Mouse (Mus musculus): ENCODE measurements at regions not wholly inside any gene's neighbourhood (a gene's known extent, or its start where the extent isn't known, plus 50 kb on each side); places are given as distances from the start of the nearest gene placed in this dataset.

- Histone ChIP-seq H3K27me3 (replicated peaks) (no peaks in the 10 kb centered on the region), H3K4me3 (replicated peaks) (no peak overlapping the region), H3K36me3 (no peaks in the 10 kb centered on the region), H3K4me2 (no peak overlapping the region), H3K9ac (replicated peaks) (no peak overlapping the region), H3K27ac (replicated peaks) (no peak overlapping the region), H3K9me3 (replicated peaks) (no peaks in the 10 kb centered on the region), H3K4me1 (peaks cover 23% of the 10 kb centered on the region)
- 74% methylated on average over 9 of the region's 9 CpGs for WGBS
- no peak for ATAC-seq (ENCODE audit: low FRiP score)
Observed at GRCm38 (mm10) chr6:31097254-31097653, 138.4 kb upstream of the Klf14 start.

DNA sequence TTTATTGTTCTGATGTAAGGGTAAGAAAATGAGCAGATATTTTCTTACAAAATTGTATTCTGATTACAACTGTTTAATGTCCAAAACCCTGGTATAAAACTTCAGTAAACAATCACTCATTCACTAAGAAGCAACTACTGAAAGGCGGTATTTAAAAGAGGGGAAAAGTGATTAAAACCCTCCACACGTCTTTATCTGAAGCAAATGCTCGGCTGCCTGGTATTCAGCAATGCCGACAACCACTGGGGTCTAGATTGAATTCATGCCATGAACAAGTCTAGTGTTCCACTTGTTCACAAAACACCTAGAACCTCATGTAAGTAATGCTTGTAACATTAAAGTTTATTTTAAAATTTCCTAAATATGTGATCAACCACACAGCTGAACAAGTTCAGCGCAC lies 139.2 kb upstream of the Klf14 start:
- H3K4me3 ChIP-seq (replicated peaks), result no peak overlapping the region
- no peaks in the 10 kb centered on the region for H3K36me3 ChIP-seq
- no peak for ATAC-seq (ENCODE audit: low FRiP score)
- 67% methylated on average over 5 of the region's 5 CpGs for WGBS
- no peak overlapping the region for H3K9ac ChIP-seq (replicated peaks)
- H3K27me3 ChIP-seq (replicated peaks), result no peaks in the 10 kb centered on the region
- H3K4me1 ChIP-seq, result peaks cover 23% of the 10 kb centered on the region
- no peaks in the 10 kb centered on the region for H3K9me3 ChIP-seq (replicated peaks)
- H3K27ac ChIP-seq (replicated peaks), result no peak overlapping the region
- no peak overlapping the region for H3K4me2 ChIP-seq

DNA sequence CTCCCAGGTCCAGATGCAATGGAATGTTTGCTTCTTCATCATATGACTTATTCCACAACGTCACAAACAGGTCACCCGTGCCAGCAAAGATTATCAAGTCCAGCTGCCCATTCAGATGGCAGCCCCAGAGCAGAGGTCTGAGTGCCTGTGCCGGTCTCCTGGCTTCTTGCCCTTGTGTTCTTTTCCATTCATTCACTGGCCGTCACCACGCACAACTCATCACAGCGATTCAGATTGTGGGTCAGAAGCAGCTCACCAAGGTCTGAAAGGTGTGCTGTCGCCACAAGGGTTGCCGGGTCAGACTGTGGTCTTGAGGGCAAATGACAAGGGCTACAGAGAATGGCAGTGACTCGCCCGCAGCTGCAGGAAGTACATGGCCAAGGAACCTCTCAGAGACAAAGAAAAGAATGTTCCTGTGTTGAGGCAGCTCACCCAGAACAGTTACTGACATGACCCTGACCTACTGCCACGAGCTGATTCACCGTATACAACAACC lies 141.3 kb upstream of the Klf14 start:
- Histone ChIP-seq H3K4me1 (peaks cover 23% of the 10 kb centered on the region), H3K9me3 (replicated peaks) (no peaks in the 10 kb centered on the region), H3K27me3 (replicated peaks) (no peaks in the 10 kb centered on the region), H3K27ac (replicated peaks) (no peak overlapping the region), H3K9ac (replicated peaks) (no peak overlapping the region), H3K4me2 (no peak overlapping the region), H3K36me3 (no peaks in the 10 kb centered on the region), H3K4me3 (replicated peaks) (no peak overlapping the region)
- ATAC-seq (ENCODE audit: low FRiP score), result no peak
- WGBS, result 70% methylated on average over 12 of the region's 12 CpGs

GRCm38 (mm10) chr6:31100749-31101148 lies 141.9 kb upstream of the Klf14 start:
- Histone ChIP-seq H3K27me3 (replicated peaks) (no peaks in the 10 kb centered on the region), H3K4me1 (peaks cover 23% of the 10 kb centered on the region), H3K27ac (replicated peaks) (no peak overlapping the region), H3K4me2 (no peak overlapping the region), H3K9me3 (replicated peaks) (no peaks in the 10 kb centered on the region), H3K9ac (replicated peaks) (no peak overlapping the region), H3K36me3 (no peaks in the 10 kb centered on the region), H3K4me3 (replicated peaks) (no peak overlapping the region)
- 52% methylated on average over 5 of the region's 5 CpGs for WGBS
- no peak for ATAC-seq (ENCODE audit: low FRiP score)

DNA sequence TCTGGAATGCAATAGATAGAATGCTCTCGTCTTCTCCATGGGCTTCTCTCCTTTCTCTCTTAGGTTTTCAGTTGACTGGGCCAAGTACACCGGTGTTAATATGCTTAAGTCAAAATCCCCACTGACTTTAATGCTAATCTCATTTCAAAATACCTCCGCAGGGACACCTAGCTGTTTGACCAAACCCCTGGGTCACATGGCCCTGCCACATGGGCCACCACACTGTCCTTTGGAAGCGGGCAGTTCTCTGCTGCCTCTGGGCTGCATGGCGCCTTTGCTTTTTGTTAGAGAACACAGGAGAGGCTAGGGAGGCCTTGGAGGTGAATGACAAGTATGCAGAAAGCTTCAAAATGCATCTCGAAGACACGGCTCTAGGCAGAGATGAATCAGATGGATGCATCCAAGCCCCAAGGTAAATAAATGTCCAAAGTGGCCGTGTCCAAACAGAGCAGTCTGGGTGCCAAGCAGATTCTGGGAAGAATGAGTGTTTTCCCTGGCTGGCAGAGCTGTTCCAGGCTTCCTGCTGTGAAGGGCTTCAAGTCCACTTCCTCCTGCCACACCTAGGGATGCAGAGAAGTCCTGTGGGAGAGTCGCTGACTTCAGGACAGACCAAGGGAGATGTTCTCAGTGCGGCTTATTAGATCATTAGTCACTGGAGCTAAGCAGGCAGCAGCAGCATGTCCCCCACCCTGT lies 147.4 kb upstream of the Klf14 start:
- ATAC-seq (ENCODE audit: low FRiP score), result no peak

DNA sequence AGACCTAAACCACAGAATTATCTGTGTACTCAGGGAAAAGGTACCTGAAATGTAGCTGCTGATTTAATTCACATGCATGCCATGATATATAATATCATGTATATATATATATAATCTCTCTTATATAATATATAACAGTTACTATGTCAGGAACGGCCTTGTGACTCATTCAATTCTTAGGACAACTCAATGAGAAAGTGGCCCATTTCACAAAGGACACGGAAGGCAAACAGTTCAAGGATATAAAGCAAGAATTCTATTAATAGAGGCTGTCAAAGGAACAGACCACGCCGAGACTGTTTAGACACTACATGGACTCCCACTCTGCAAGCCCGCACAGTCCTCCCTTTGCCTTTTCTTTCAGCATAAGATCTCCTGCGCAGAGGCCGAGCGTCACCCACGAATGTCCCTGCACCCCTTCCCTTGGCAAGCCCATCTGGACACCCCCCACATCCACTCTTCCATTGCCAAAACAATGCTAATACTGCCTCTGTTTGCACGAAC lies 148.0 kb upstream of the Klf14 start:
- H3K4me2 ChIP-seq, result no peak overlapping the region
- H3K4me1 ChIP-seq, result no peaks in the 10 kb centered on the region
- no peaks in the 10 kb centered on the region for H3K36me3 ChIP-seq
- no peak overlapping the region for H3K4me3 ChIP-seq (replicated peaks)
- no peak overlapping the region for H3K27ac ChIP-seq (replicated peaks)
- no peak for ATAC-seq (ENCODE audit: low FRiP score)
- H3K9ac ChIP-seq (replicated peaks), result no peak overlapping the region
- H3K9me3 ChIP-seq (replicated peaks), result 0 out of 2 replicates have a peak, but pooled peaks cover 4% of the 10 kb centered on the region
- no peaks in the 10 kb centered on the region for H3K27me3 ChIP-seq (replicated peaks)
- WGBS, result 87% methylated on average over 10 of the region's 10 CpGs

More for the DNA sequence above, 147.4 kb upstream of the Klf14 start:
- H3K36me3 ChIP-seq, result no peaks in the 10 kb centered on the region
- H3K27ac ChIP-seq (replicated peaks), result no peak overlapping the region
- 0 out of 2 replicates have a peak, but pooled peaks cover 4% of the 10 kb centered on the region for H3K9me3 ChIP-seq (replicated peaks)
- H3K9ac ChIP-seq (replicated peaks), result no peak overlapping the region
- H3K4me1 ChIP-seq, result no peaks in the 10 kb centered on the region
- no peak overlapping the region for H3K4me2 ChIP-seq
- no peaks in the 10 kb centered on the region for H3K27me3 ChIP-seq (replicated peaks)
- WGBS, result 81% methylated on average over 10 of the region's 10 CpGs
- H3K4me3 ChIP-seq (replicated peaks), result no peak overlapping the region

DNA sequence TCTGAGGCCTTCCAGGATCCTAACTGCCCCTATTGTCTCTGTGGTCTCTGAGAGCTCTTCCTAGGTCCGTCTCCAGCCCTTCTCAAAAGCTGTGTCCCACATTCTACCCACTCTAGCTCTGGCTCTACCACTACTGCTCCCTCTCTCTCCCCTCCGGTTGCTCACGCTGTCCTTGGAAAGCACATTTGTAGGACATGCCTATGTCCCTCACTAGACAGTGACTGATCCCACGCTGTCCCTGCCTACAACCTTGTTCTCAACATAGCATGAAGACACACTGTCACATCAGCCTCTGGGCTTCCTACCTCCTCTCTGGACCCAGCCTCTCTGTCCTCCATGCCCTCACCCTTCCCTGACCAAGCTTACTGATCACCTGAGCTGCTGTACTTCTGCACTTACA lies 148.5 kb upstream of the Klf14 start:
- ATAC-seq (ENCODE audit: low FRiP score), result no peak
- H3K27me3 ChIP-seq (replicated peaks), result no peaks in the 10 kb centered on the region
- 90% methylated on average over 4 of the region's 4 CpGs for WGBS
- H3K4me1 ChIP-seq, result no peaks in the 10 kb centered on the region
- H3K27ac ChIP-seq (replicated peaks), result no peak overlapping the region
- no peaks in the 10 kb centered on the region for H3K36me3 ChIP-seq
- H3K9ac ChIP-seq (replicated peaks), result no peak overlapping the region
- H3K9me3 ChIP-seq (replicated peaks), result 0 out of 2 replicates have a peak, but pooled peaks cover 4% of the 10 kb centered on the region
- no peak overlapping the region for H3K4me3 ChIP-seq (replicated peaks)
- H3K4me2 ChIP-seq, result no peak overlapping the region

DNA sequence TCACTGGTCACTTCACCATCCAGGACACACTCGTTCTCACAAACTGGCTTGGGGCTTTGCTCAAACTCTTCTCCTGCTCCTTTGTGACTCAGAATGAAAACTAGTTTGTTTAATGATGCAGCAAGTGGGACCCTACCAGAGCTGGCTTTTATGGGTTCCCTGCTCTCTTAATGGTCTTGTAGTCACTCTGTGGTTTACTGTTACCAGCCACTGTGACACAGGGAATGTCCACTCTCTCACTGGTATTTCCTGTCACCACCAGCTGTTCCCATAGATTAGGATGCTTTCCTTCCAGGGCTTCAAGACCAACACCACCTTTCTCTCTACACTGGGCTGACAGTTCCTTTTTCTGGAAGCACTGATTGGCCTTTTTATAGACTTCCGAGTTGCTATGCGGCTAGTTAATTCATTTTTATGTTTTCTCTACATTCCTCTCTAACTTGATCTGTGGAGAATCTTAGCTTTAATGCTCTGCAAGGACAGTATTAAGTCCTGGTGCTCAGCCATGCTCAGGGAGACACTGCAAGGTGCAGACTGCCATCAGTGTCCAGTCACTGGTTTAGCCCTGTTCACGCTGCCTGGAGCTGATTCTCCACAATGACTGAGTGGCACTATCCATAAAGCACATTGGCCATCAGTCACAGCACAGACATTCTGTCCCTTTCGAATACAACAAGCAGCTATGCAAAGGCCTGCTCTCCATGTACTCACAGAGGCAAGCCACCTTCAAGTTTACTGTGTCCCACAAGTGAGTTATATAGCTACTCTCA lies 149.2 kb upstream of the Klf14 start:
- Histone ChIP-seq H3K27me3 (replicated peaks) (no peaks in the 10 kb centered on the region), H3K36me3 (no peaks in the 10 kb centered on the region), H3K9me3 (replicated peaks) (0 out of 2 replicates have a peak, but pooled peaks cover 4% of the 10 kb centered on the region), H3K9ac (replicated peaks) (no peak overlapping the region), H3K4me2 (no peak overlapping the region), H3K27ac (replicated peaks) (no peak overlapping the region), H3K4me3 (replicated peaks) (no peak overlapping the region), H3K4me1 (no peaks in the 10 kb centered on the region)
- WGBS, result 74% methylated on average over 5 of the region's 5 CpGs
- ATAC-seq (ENCODE audit: low FRiP score), result no peak

- no peaks in the 10 kb centered on the region for H3K27me3 ChIP-seq (replicated peaks)
Observed at GRCm38 (mm10) chr6:31109604-31110003, 150.7 kb upstream of the Klf14 start.

DNA sequence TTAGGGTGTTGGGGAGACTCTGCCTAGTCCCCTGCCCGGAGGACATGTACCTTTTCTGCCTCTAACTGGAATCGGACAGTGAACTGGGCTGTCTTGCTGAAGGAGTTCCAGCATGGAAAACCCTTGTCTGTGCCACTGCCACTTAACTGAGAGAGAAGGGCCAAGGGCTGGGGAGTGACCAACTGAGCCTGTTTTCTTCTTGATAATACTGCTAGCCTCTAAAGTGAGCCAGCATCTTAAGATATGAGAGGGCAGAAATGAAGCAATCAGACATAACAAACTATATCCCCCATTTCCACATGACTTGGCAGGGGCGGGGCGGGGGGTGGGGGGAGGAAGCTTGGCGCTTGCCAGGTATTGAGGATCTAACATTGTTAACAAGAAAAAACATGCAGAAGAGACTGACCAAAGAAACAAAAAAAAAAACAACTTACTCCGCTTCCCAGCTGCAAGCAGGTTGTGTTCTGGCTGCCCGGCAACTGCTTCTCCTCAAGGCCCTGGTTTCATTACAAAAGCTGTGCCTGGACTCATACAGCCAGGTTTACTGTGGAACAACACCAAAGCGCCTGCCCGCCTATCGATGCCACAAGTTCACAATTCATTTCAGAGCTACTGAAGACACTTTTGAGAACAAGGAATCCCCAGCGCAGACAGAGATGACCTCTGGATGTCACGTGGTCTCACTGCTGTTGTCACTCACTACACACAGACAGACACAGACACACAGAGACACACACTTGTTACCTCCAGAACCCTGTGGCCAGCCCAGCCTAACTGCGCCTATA lies 153.6 kb upstream of the Klf14 start:
- Histone ChIP-seq H3K9me3 (replicated peaks) (0 out of 2 replicates have a peak, but pooled peaks cover 4% of the 10 kb centered on the region), H3K36me3 (no peaks in the 10 kb centered on the region), H3K4me1 (peaks cover 4% of the 10 kb centered on the region; the same call in 1 of the 2 replicates), H3K4me2 (no peak overlapping the region), H3K4me3 (replicated peaks) (no peak overlapping the region), H3K9ac (replicated peaks) (no peak overlapping the region), H3K27me3 (replicated peaks) (no peaks in the 10 kb centered on the region), H3K27ac (replicated peaks) (no peak overlapping the region)
- ATAC-seq (ENCODE audit: low FRiP score), result no peak
- WGBS, result 83% methylated on average over 13 of the region's 13 CpGs

More at GRCm38 (mm10) chr6:31109604-31110003, 150.7 kb upstream of the Klf14 start:
- ATAC-seq (ENCODE audit: low FRiP score), result no peak
- Histone ChIP-seq H3K9ac (replicated peaks) (no peak overlapping the region), H3K4me3 (replicated peaks) (no peak overlapping the region), H3K27ac (replicated peaks) (no peak overlapping the region), H3K4me2 (no peak overlapping the region), H3K36me3 (no peaks in the 10 kb centered on the region), H3K9me3 (replicated peaks) (0 out of 2 replicates have a peak, but pooled peaks cover 4% of the 10 kb centered on the region), H3K4me1 (no peaks in the 10 kb centered on the region; the same call in 1 of the 2 replicates)
- WGBS, result 97% methylated on average over 4 of the region's 4 CpGs

All from neural tube, embryonic 15.5 days (tissue).